Mouse (Mus musculus) neural tube, embryonic 11.5 days (tissue): Measurements from ENCODE around the gene Gfra4. TPM values are rescaled to one million over a fixed set of nuclear protein-coding genes. Genes with fewer than 3 reads are reported as not detected.

ENCODE experiments used
- ATAC-seq: fragments of 200-750 bp; cut with Nextera tagmentation; 2 replicates; pipeline ENCODE4 v1.8.0; 2017; ENCODE audit warnings: moderate number of reproducible peaks, mild to moderate bottlenecking, moderate TSS enrichment, moderate library complexity; ENCODE audit not compliant: insufficient read depth, low FRiP score, low TSS enrichment
- DNase-seq: peaks from one replicate; pipeline ENCODE4 v3.0.0-alpha.2; 2015; ENCODE audit warnings: low spot score
- H3K27ac ChIP-seq: fragments of 300-500 bp; sonication (generic); 2 replicates; pipeline ENCODE4 v1.5.1; 2014; ENCODE audit warnings: low read depth, mild to moderate bottlenecking, low read length
- H3K27me3 ChIP-seq: fragments of 300-500 bp; sonication (generic); 2 replicates; pipeline ENCODE4 v1.6.1; 2014; ENCODE audit warnings: mild to moderate bottlenecking, low read length, mixed read lengths; ENCODE audit not compliant: control insufficient read depth, insufficient read depth
- H3K36me3 ChIP-seq: fragments of 300-500 bp; sonication (generic); 2 replicates; pipeline ENCODE4 v1.6.1; 2014; ENCODE audit warnings: mild to moderate bottlenecking, low read length, moderate library complexity, mixed read lengths; ENCODE audit not compliant: control insufficient read depth, insufficient read depth
- H3K4me1 ChIP-seq: fragments of 300-500 bp; sonication (generic); 2 replicates; pipeline ENCODE4 v1.6.1; 2014; ENCODE audit warnings: low read length, mixed read lengths; ENCODE audit not compliant: control insufficient read depth, insufficient read depth
- H3K4me2 ChIP-seq: fragments of 300-500 bp; sonication (generic); 2 replicates; pipeline ENCODE4 v1.6.1; 2014; ENCODE audit warnings: low read depth, mild to moderate bottlenecking, moderate library complexity
- H3K4me3 ChIP-seq: fragments of 300-500 bp; sonication (generic); 2 replicates; pipeline ENCODE4 v1.5.1; 2014; ENCODE audit warnings: low read depth, low read length
- H3K9ac ChIP-seq: fragments of 300-500 bp; sonication (generic); 2 replicates; pipeline ENCODE4 v1.6.1; 2014; ENCODE audit warnings: mild to moderate bottlenecking, low read length
- H3K9me3 ChIP-seq: fragments of 300-500 bp; sonication (generic); 2 replicates; pipeline ENCODE4 v1.6.1; 2016; ENCODE audit warnings: low read length; ENCODE audit not compliant: control insufficient read depth
- WGBS: fragments of 180-500 bp; shearing (Covaris S2); extraction: QIAGEN DNeasy Blood & Tissue Kit; methylation state at CpG from one replicate; pipeline ENCODE4 v1.1.7; 2014; 5-methylcytosine and 5-hydroxymethylcytosine counted together
- polyA plus RNA-seq: library from polyadenylated mRNA; unstranded; fragments of >200 nt; fragmentation: Nextera tagmentation; extraction: Ambion mirVana; gene quantifications from 2 replicates; pipeline ENCODE4 v1.2.1, GENCODE M21; 2014

Gene Gfra4
- polyA plus RNA-seq, 1 experiment from 2014 or later = 5.5 TPM

GRCm38 (mm10) chr2:131030561-131030960 lies 12.3 kb downstream of the Gfra4 start:
- Histone ChIP-seq H3K27ac (no peak overlapping the region), H3K4me3 (no peak overlapping the region), H3K36me3 (0 out of 2 replicates have a peak, but pooled peaks cover 2% of the 10 kb centered on the region), H3K4me1 (no peaks in the 10 kb centered on the region), H3K27me3 (no peaks in the 10 kb centered on the region), H3K9ac (no peak overlapping the region), H3K9me3 (no peaks in the 10 kb centered on the region), H3K4me2 (no peak overlapping the region)
- WGBS = 91% methylated on average over 2 of the region's 2 CpGs
- ATAC-seq = no peak
- no peak for DNase-seq

GRCm38 (mm10) chr2:131029065-131029935 lies 13.6 kb downstream of the Gfra4 start:
- ATAC-seq (no peak), DNase-seq (no peak)
- no peaks in the 10 kb centered on the region for H3K4me1 ChIP-seq
- 73% methylated on average over 9 of the region's 9 CpGs for WGBS
- peaks cover 2% of the 10 kb centered on the region; the same call in 1 of the 2 replicates for H3K36me3 ChIP-seq
- no peak overlapping the region for H3K4me3 ChIP-seq
- no peak overlapping the region for H3K9ac ChIP-seq
- no peak overlapping the region for H3K4me2 ChIP-seq
- no peaks in the 10 kb centered on the region for H3K27me3 ChIP-seq
- H3K9me3 ChIP-seq = no peaks in the 10 kb centered on the region
- H3K27ac ChIP-seq = no peak overlapping the region

GRCm38 (mm10) chr2:131026941-131027340 lies 15.9 kb downstream of the Gfra4 start:
- no peak overlapping the region for H3K4me3 ChIP-seq
- H3K9me3 ChIP-seq = no peaks in the 10 kb centered on the region
- no peaks in the 10 kb centered on the region for H3K4me1 ChIP-seq
- H3K27me3 ChIP-seq = no peaks in the 10 kb centered on the region
- no peak for DNase-seq
- H3K4me2 ChIP-seq = no peak overlapping the region
- peaks cover 4% of the 10 kb centered on the region for H3K36me3 ChIP-seq
- no peak overlapping the region for H3K9ac ChIP-seq
- no peak overlapping the region for H3K27ac ChIP-seq
- WGBS = 79% methylated on average over 3 of the region's 3 CpGs
- ATAC-seq = no peak

- Histone ChIP-seq H3K27me3 (no peaks in the 10 kb centered on the region), H3K9ac (no peak overlapping the region), H3K27ac (no peak overlapping the region), H3K36me3 (peaks cover 4% of the 10 kb centered on the region), H3K4me3 (no peak overlapping the region), H3K4me1 (no peaks in the 10 kb centered on the region), H3K9me3 (no peaks in the 10 kb centered on the region), H3K4me2 (no peak overlapping the region)
- ATAC-seq (no peak), DNase-seq (no peak)
- WGBS = 97% methylated on average over 2 of the region's 2 CpGs
Measured at GRCm38 (mm10) chr2:131025230-131025629, 17.7 kb downstream of the Gfra4 start.

GRCm38 (mm10) chr2:131010566-131010965 lies 32.3 kb downstream of the Gfra4 start:
- Histone ChIP-seq H3K36me3 (no peaks in the 10 kb centered on the region; the same call in 1 of the 2 replicates), H3K27ac (no peak overlapping the region), H3K4me1 (no peaks in the 10 kb centered on the region), H3K27me3 (no peaks in the 10 kb centered on the region), H3K4me3 (no peak overlapping the region), H3K4me2 (no peak overlapping the region), H3K9me3 (no peaks in the 10 kb centered on the region), H3K9ac (no peak overlapping the region)
- 90% methylated on average over 1 of the region's 1 CpGs for WGBS
- ATAC-seq (no peak), DNase-seq (no peak)

GRCm38 (mm10) chr2:131009123-131009522 lies 33.8 kb downstream of the Gfra4 start:
- no peak overlapping the region for H3K9ac ChIP-seq
- WGBS = 82% methylated on average over 2 of the region's 2 CpGs
- no peak overlapping the region for H3K27ac ChIP-seq
- no peak overlapping the region for H3K4me3 ChIP-seq
- H3K36me3 ChIP-seq = peaks cover 2% of the 10 kb centered on the region; the same call in 1 of the 2 replicates
- H3K9me3 ChIP-seq = no peaks in the 10 kb centered on the region
- no peaks in the 10 kb centered on the region for H3K4me1 ChIP-seq
- no peak for ATAC-seq
- no peak for DNase-seq
- no peak overlapping the region for H3K4me2 ChIP-seq
- H3K27me3 ChIP-seq = no peaks in the 10 kb centered on the region

GRCm38 (mm10) chr2:130992818-130993217 lies 50.1 kb downstream of the Gfra4 start:
- Histone ChIP-seq H3K36me3 (peaks cover 2% of the 10 kb centered on the region), H3K27me3 (no peaks in the 10 kb centered on the region), H3K9ac (no peak overlapping the region), H3K9me3 (no peaks in the 10 kb centered on the region), H3K27ac (no peak overlapping the region), H3K4me2 (no peak overlapping the region), H3K4me1 (no peaks in the 10 kb centered on the region), H3K4me3 (no peak overlapping the region)
- DNase-seq = no peak
- 91% methylated on average over 2 of the region's 2 CpGs for WGBS
- no peak for ATAC-seq
